9 mouse cellular contexts compared by ENCODE assay signal in the genomic region with DNA sequence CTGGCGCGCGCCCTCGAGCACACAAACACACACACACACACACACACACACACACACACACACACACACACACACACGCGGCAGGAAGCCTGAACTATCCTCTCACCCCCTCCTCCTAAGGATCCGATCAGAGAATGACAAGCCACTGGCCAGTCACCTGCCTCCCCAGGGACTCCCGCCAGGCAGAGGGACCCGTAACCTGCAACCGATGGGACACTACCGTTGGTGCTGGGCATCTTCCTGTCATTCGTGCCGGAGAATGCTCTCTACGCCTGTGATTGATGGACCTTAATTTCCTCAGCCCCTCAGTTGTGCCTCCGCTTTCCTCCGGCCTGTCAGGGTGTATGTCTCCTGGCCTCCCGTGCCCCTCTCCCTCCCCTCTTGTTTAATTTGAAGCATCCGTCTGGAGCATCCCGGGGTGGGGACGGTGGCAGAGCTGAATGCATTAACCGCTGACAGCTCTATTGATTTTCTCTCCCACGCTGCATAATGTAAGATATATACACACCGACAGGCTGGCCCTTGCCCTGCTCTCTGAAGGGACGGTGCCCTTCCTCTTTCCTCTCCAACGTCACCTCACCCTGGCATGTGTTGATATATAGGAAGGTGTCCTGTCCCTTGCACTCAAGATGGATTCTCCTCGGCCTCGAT. TPM values are rescaled to one million over a fixed set of nuclear protein-coding genes. Genes with fewer than 3 reads are reported as not detected.
A peak's percentile ranks its signal among the peaks of the same experiment; 100 is the strongest.
DNase-seq lines count a peak whose midpoint lies in the region; ATAC-seq and TF ChIP-seq lines count a peak whose summit lies in the region.
"Had no signal": no experiment of that assay in that cellular context is flagged by ENCODE, and none has a peak within 500 bp of the region (broad histone marks: within the 10 kb centered on the region; RNA-seq: fewer than 3 reads in every experiment).

No protein-coding gene starts in this region.

- no peaks in the 10 kb centered on the region for H3K27me3 ChIP-seq in G1E (ENCODE audit: insufficient read depth, low read length)
- no peaks in the 10 kb centered on the region for H3K27me3 ChIP-seq in forebrain, postnatal 0 days (ENCODE audit: insufficient read depth, low read length)
- peaks cover 24% of the 10 kb centered on the region; the same call in 1 of the 2 replicates for H3K27me3 ChIP-seq in midbrain, embryonic 10.5 days (ENCODE audit: low read depth, poor library complexity, severe bottlenecking)
- H3K27me3 ChIP-seq in neural tube, embryonic 11.5 days (ENCODE audit: control insufficient read depth, insufficient read depth, low read length) = no peaks in the 10 kb centered on the region

- peak overlapping the region; percentile 2; the same call in 1 of the 2 replicates for H3K4me3 ChIP-seq in G1E (ENCODE audit: low read depth, low read length)
- H3K4me3 ChIP-seq in forebrain, postnatal 0 days (ENCODE audit: low read depth, low read length) = no peak overlapping the region
- H3K4me3 ChIP-seq in midbrain, embryonic 10.5 days = no peak overlapping the region
- no peak overlapping the region for H3K4me3 ChIP-seq in neural tube, embryonic 11.5 days (ENCODE audit: low read depth, low read length)
- H3K4me3 ChIP-seq: embryonic facial prominence, embryonic 15.5 days; heart, adult 2 months had no signal

- no peak overlapping the region for H3K4me2 ChIP-seq in forebrain, postnatal 0 days (ENCODE audit: low read depth)
- no peak overlapping the region for H3K4me2 ChIP-seq in neural tube, embryonic 11.5 days (ENCODE audit: low read depth)
- H3K4me2 ChIP-seq: embryonic facial prominence, embryonic 15.5 days had no signal

- H3K36me3 ChIP-seq in G1E (replicated peaks) = no peaks in the 10 kb centered on the region
- H3K36me3 ChIP-seq in forebrain, postnatal 0 days (ENCODE audit: insufficient read depth) = no peaks in the 10 kb centered on the region
- H3K36me3 ChIP-seq in midbrain, embryonic 10.5 days = no peaks in the 10 kb centered on the region
- no peaks in the 10 kb centered on the region for H3K36me3 ChIP-seq in neural tube, embryonic 11.5 days (ENCODE audit: control insufficient read depth, insufficient read depth, low read length)
- H3K36me3 ChIP-seq: embryonic facial prominence, embryonic 15.5 days had no signal

- ATAC-seq in G1E (ENCODE audit: extremely low read depth, insufficient number of reproducible peaks, low FRiP score, poor library complexity, severe bottlenecking) = no peak
- peak; percentile 18; the same call in 1 of the 2 replicates for ATAC-seq in forebrain, postnatal 0 days
- ATAC-seq in neural tube, embryonic 11.5 days (ENCODE audit: insufficient read depth, low FRiP score, low TSS enrichment) = peak; percentile 53

- H3K27ac ChIP-seq in forebrain, postnatal 0 days (ENCODE audit: low read depth, low read length) = no peak overlapping the region
- H3K27ac ChIP-seq in midbrain, embryonic 10.5 days (replicated peaks) = peak overlapping the region; percentile 58
- peak overlapping the region; percentile 49; the same call in 1 of the 2 replicates for H3K27ac ChIP-seq in neural tube, embryonic 11.5 days (ENCODE audit: low read depth, low read length)
- H3K27ac ChIP-seq: embryonic facial prominence, embryonic 15.5 days; heart, adult 2 months had no signal

- H3K9me3 ChIP-seq in G1E (replicated peaks) = peaks cover 37% of the 10 kb centered on the region
- H3K9me3 ChIP-seq in forebrain, postnatal 0 days (ENCODE audit: low read length) = no peaks in the 10 kb centered on the region
- H3K9me3 ChIP-seq in midbrain, embryonic 10.5 days (replicated peaks) = no peaks in the 10 kb centered on the region
- no peaks in the 10 kb centered on the region for H3K9me3 ChIP-seq in neural tube, embryonic 11.5 days (ENCODE audit: control insufficient read depth, low read length)
- H3K9me3 ChIP-seq: embryonic facial prominence, embryonic 15.5 days had no signal

- 53% methylated on average over 27 of the region's 27 CpGs for WGBS in forebrain, postnatal 0 days
- 59% methylated on average over 27 of the region's 27 CpGs for WGBS in midbrain, embryonic 10.5 days
- 30% methylated on average over 23 of the region's 27 CpGs for WGBS in neural tube, embryonic 11.5 days

- no peaks in the 10 kb centered on the region for H3K4me1 ChIP-seq in G1E (ENCODE audit: insufficient read depth, low read depth, low read length)
- no peaks in the 10 kb centered on the region for H3K4me1 ChIP-seq in forebrain, postnatal 0 days (ENCODE audit: insufficient read depth)
- H3K4me1 ChIP-seq in midbrain, embryonic 10.5 days = peaks cover 27% of the 10 kb centered on the region
- H3K4me1 ChIP-seq in neural tube, embryonic 11.5 days (ENCODE audit: control insufficient read depth, insufficient read depth, low read length) = no peaks in the 10 kb centered on the region
- H3K4me1 ChIP-seq: embryonic facial prominence, embryonic 15.5 days had no signal

- no peak for DNase-seq in G1E (ENCODE audit: low spot score)
- no peak for DNase-seq in forebrain, postnatal 0 days
- no peak for DNase-seq in midbrain, embryonic 10.5 days (ENCODE audit: low spot score)
- peak; percentile 46 for DNase-seq in neural tube, embryonic 11.5 days (ENCODE audit: low spot score)
- DNase-seq in embryo, embryonic 9.5 days (ENCODE audit: extremely low spot score) = no peak
- no peak for DNase-seq in lung, postnatal 4 days
- no peak for DNase-seq in left cerebral cortex, adult 18-20 months (ENCODE audit: low spot score in 2 of 2)

- H3K9ac ChIP-seq in forebrain, postnatal 0 days = no peak overlapping the region
- no peak overlapping the region for H3K9ac ChIP-seq in neural tube, embryonic 11.5 days (ENCODE audit: low read length)
- H3K9ac ChIP-seq: embryonic facial prominence, embryonic 15.5 days had no signal

- TF ChIP-seq CTCF in G1E (IDR thresholded peaks at IDR 0.05; ENCODE audit: low read depth, low read length) = no peak
- TF ChIP-seq CTCF in forebrain, postnatal 0 days (IDR thresholded peaks at IDR 0.05; ENCODE audit: low read depth) = no peak

RNA-seq across cellular contexts. Expression of gene Rpl38, which starts 11.2 kb away (rescaled TPM):
- total RNA-seq in G1E (2014; fragmentation: Nextera tagmentation) = 841 and 875 TPM in 2 replicates
- total RNA-seq in G1E (2017) = 2,691 and 2,853 TPM in 2 replicates
- polyA plus RNA-seq in G1E (2012) = 272 and 420 TPM in 2 replicates
- 1,173 and 2,728 TPM in 2 replicates for total RNA-seq in forebrain, postnatal 0 days (2014; rRNA removed)
- polyA plus RNA-seq in forebrain, postnatal 0 days (2015; fragmentation: Nextera tagmentation; extraction: Ambion mirVana) = 1,003 and 1,434 TPM in 2 replicates
- 851 and 1,060 TPM in 2 replicates for polyA plus RNA-seq in midbrain, embryonic 10.5 days (2016; fragmentation: Nextera tagmentation; extraction: Ambion mirVana)
- polyA plus RNA-seq in neural tube, embryonic 11.5 days (2014; fragmentation: Nextera tagmentation; extraction: Ambion mirVana) = 826 and 967 TPM in 2 replicates
- total RNA-seq in left cerebral cortex, adult 18-20 months (2021) = 1,000 to 10,000 TPM in 1 of 2 experiments, 100 to 1,000 TPM in 1; 952 to 1,003 TPM

RNA-seq across cellular contexts. Expression of gene Ttyh2, which starts 18.1 kb away (rescaled TPM):
- total RNA-seq in G1E (2014; fragmentation: Nextera tagmentation) (0.38 and 0.87 TPM in 2 replicates), G1E (2017) (2.0 and 2.9 TPM in 2 replicates)
- 0.47 and 0.74 TPM in 2 replicates for polyA plus RNA-seq in G1E (2012)
- 26.6 and 29.9 TPM in 2 replicates for total RNA-seq in forebrain, postnatal 0 days (2014; rRNA removed)
- 24.4 and 26.4 TPM in 2 replicates for polyA plus RNA-seq in forebrain, postnatal 0 days (2015; fragmentation: Nextera tagmentation; extraction: Ambion mirVana)
- 9.6 and 12.6 TPM in 2 replicates for polyA plus RNA-seq in midbrain, embryonic 10.5 days (2016; fragmentation: Nextera tagmentation; extraction: Ambion mirVana)
- polyA plus RNA-seq in neural tube, embryonic 11.5 days (2014; fragmentation: Nextera tagmentation; extraction: Ambion mirVana) = 20.6 and 24.6 TPM in 2 replicates
- total RNA-seq in left cerebral cortex, adult 18-20 months (2021) = 10 to 100 TPM; 17.8 to 21.5 TPM
